Mouse (Mus musculus): ENCODE measurements at regions not wholly inside any gene's neighbourhood (a gene's known extent, or its start where the extent isn't known, plus 50 kb on each side); places are given as distances from the start of the nearest gene placed in this dataset.

DNA sequence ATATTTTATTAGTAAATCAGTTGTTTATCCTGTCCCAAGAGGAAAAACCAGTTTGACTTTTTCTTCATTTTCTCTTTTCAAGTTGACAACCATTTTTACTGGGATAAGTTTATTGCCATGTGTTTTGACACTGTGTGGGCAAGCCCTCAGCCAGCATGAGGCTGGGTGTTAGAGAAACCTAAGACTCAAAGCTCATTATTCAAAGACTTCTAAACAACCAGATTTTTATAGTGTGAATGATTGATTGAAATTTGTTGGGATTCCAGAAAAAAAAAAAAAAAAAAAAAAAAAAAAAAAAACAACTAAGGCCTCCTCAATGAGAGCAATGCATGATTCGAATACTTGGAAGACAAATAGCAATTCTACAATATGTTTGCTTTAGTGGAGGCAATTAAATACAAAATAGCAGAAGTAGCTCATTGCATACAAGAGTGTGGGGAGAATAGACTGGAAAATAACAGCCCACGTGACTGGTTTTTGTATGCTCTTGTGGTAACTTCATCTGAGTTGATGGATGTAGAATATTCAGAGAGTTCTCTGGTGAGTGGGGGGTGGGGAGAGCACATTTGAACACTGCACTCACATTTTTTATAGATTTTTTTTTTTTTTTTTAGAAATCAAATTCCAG, 70.9 kb upstream of the Btg1 start:
- peak; percentile 80 for DNase-seq (ENCODE audit: low read depth)
- TF ChIP-seq CTCF (IDR thresholded peaks at IDR 0.05; ENCODE audit: borderline replicate concordance, extremely low read depth, insufficient read depth, insufficient read length) (no peak), POLR2A (IDR thresholded peaks at IDR 0.05; ENCODE audit: borderline replicate concordance, extremely low read depth, insufficient read depth, insufficient read length, poor library complexity, severe bottlenecking) (no peak)

DNA sequence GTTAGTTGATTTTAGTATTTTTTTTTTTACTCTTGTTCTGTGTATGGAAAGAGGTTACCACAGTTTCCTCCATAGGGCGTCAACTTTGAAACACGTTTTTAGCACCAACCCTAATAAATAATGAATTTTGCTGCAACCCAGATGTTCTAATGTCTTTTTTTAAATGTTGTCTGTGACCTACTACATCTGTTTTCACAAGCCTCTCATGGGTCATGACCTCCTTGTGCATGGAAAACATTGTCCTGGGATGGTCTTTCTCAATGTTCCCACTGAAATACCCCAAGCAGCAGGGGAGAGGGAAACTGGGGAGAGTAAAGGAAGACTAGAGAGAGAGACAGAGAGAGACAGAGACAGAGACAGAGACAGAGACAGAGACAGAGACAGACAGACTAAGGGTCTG, 67.2 kb upstream of the Btg1 start:
- DNase-seq (ENCODE audit: low read depth): no peak
- TF ChIP-seq POLR2A (IDR thresholded peaks at IDR 0.05; ENCODE audit: borderline replicate concordance, extremely low read depth, insufficient read depth, insufficient read length, poor library complexity, severe bottlenecking): no peak
- no peak for TF ChIP-seq CTCF (IDR thresholded peaks at IDR 0.05; ENCODE audit: borderline replicate concordance, extremely low read depth, insufficient read depth, insufficient read length)

DNA sequence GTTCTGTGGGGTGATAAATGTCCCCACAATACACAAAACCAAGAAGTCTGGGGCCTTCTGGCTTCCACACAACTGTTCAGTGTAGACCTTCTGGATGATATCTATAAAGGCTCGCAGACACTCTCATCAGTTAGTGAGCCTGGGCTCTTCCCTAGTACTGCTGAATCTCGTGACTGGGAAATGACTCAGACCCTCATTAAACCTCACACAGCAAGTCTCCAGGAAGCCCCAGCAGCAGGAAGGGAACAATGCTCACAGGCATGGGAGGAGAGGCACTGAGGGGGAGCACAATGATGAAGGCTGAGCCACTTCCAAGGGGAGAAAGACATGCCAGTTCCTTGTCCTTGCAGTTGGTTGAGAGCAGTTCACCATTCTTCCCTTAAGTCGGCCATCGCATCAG, 66.5 kb upstream of the Btg1 start:
- TF ChIP-seq CTCF (IDR thresholded peaks at IDR 0.05; ENCODE audit: borderline replicate concordance, extremely low read depth, insufficient read depth, insufficient read length) (no peak), POLR2A (IDR thresholded peaks at IDR 0.05; ENCODE audit: borderline replicate concordance, extremely low read depth, insufficient read depth, insufficient read length, poor library complexity, severe bottlenecking) (no peak)
- no peak for DNase-seq (ENCODE audit: low read depth)

DNA sequence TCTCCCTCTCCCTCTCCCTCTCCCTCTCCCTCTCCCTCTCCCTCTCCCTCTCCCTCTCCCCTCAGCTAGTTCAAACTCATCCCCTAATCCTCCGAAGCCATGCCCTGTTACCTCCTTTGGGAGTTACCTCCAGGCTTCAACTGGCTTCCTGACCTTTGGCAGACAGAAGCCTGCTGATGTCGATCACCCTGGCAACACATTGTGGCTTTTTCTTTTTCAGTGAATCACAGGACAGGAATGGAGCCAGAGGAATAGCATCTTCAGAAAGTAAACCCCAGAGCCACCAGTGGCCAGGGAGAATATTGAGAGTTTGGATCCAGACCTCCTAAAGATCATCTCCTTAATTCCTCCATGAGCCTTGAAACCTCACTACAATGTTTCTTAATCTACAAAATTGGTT, 59.5 kb upstream of the Btg1 start:
- no peak for DNase-seq (ENCODE audit: low read depth)

DNA sequence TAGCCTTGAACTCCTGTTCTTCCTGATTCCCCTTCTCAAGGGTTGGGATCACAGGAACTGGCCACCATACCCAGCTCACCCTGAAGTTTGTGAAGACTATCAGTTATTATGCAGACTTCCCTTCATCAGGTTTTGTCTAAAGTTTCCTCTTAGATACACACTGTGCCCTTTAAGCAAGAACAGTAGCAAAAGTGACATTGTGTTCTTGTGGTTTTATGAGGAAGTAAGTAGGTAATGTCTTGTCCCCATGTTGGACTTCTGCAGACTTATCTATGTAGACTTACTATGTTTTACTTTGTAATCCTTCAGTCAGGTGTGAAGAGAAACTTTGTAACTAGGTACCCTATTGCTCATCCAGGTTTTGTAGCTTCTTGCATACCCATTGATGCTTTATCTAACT, 51.5 kb upstream of the Btg1 start:
- DNase-seq (ENCODE audit: low read depth): no peak
- no peak for TF ChIP-seq POLR2A (IDR thresholded peaks at IDR 0.05; ENCODE audit: borderline replicate concordance, extremely low read depth, insufficient read depth, insufficient read length, poor library complexity, severe bottlenecking)
- no peak for TF ChIP-seq CTCF (IDR thresholded peaks at IDR 0.05; ENCODE audit: borderline replicate concordance, extremely low read depth, insufficient read depth, insufficient read length)

More for the DNA sequence above, 59.5 kb upstream of the Btg1 start:
- TF ChIP-seq POLR2A (IDR thresholded peaks at IDR 0.05; ENCODE audit: borderline replicate concordance, extremely low read depth, insufficient read depth, insufficient read length, poor library complexity, severe bottlenecking) (no peak), CTCF (IDR thresholded peaks at IDR 0.05; ENCODE audit: borderline replicate concordance, extremely low read depth, insufficient read depth, insufficient read length) (no peak)
